Mouse (Mus musculus): ENCODE measurements around the gene Sept4.

- no peak for TF ChIP-seq CTCF (IDR thresholded peaks at IDR 0.05; ENCODE audit: control insufficient read depth, insufficient read depth, insufficient replicate concordance, low read depth, low read length)
- TF ChIP-seq POLR2A (IDR thresholded peaks at IDR 0.05; ENCODE audit: control insufficient read depth, low read depth, low read length), result no peak
These were observed 5.9 kb downstream of the Sept4 start for GRCm38 (mm10) chr11:87574520-87575180.
